Mouse (Mus musculus) hindbrain, embryonic 15.5 days (tissue): ENCODE results near the gene Fgfr2. TPM values are rescaled to one million over a fixed set of nuclear protein-coding genes. Genes with fewer than 3 reads are reported as not detected.
"Not testable (repeated sequence)": the region's sequence is repeated elsewhere in the genome, so short reads cannot be mapped to it uniquely, and the experiment has no call there.

Source experiments
- ATAC-seq: fragments of 200-750 bp; cut with Nextera tagmentation; 2 replicates; pipeline ENCODE4 v1.8.0; 2017; ENCODE audit warnings: low read depth, moderate number of reproducible peaks, moderate TSS enrichment; ENCODE audit not compliant: low FRiP score
- H3K27ac ChIP-seq: fragments of 300-500 bp; sonication (generic); replicated peaks from 2 replicates; pipeline ENCODE4 v1.5.1; 2015; ENCODE audit warnings: mild to moderate bottlenecking, inconsistent platforms
- H3K27me3 ChIP-seq: fragments of 300-500 bp; sonication (generic); 2 replicates; pipeline ENCODE4 v1.6.1; 2015; ENCODE audit warnings: control low read depth, inconsistent platforms
- H3K36me3 ChIP-seq: fragments of 300-500 bp; sonication (generic); 2 replicates; pipeline ENCODE4 v1.6.1; 2015; ENCODE audit warnings: control low read depth, inconsistent platforms
- H3K4me1 ChIP-seq: fragments of 300-500 bp; sonication (generic); replicated peaks from 2 replicates; pipeline ENCODE4 v1.6.1; 2015; ENCODE audit warnings: control low read depth, inconsistent platforms
- H3K4me2 ChIP-seq: fragments of 300-500 bp; sonication (generic); 2 replicates; pipeline ENCODE4 v1.6.1; 2015; ENCODE audit warnings: moderate library complexity, mild to moderate bottlenecking, inconsistent platforms
- H3K4me3 ChIP-seq: fragments of 300-500 bp; sonication (generic); 2 replicates; pipeline ENCODE4 v1.5.1; 2015; ENCODE audit warnings: mild to moderate bottlenecking, inconsistent platforms
- H3K9ac ChIP-seq: fragments of 300-500 bp; sonication (generic); 2 replicates; pipeline ENCODE4 v1.6.1; 2015; ENCODE audit warnings: inconsistent platforms
- H3K9me3 ChIP-seq: fragments of 300-500 bp; sonication (generic); 2 replicates; pipeline ENCODE4 v1.6.1; 2016; ENCODE audit warnings: control low read depth, inconsistent platforms
- WGBS: fragments of 180-500 bp; shearing (Covaris S2); methylation state at CpG from one replicate; pipeline ENCODE4 v1.1.7; 2015; 5-methylcytosine and 5-hydroxymethylcytosine counted together
- polyA plus RNA-seq: library from polyadenylated mRNA; unstranded; fragments of >200 nt; fragmentation: Nextera tagmentation; extraction: Ambion mirVana; gene quantifications from 2 replicates; pipeline ENCODE4 v1.2.1, GENCODE M21; 2015

Fgfr2 gene
- polyA plus RNA-seq, 1 experiment from 2014 or later: 28.5 TPM

DNA sequence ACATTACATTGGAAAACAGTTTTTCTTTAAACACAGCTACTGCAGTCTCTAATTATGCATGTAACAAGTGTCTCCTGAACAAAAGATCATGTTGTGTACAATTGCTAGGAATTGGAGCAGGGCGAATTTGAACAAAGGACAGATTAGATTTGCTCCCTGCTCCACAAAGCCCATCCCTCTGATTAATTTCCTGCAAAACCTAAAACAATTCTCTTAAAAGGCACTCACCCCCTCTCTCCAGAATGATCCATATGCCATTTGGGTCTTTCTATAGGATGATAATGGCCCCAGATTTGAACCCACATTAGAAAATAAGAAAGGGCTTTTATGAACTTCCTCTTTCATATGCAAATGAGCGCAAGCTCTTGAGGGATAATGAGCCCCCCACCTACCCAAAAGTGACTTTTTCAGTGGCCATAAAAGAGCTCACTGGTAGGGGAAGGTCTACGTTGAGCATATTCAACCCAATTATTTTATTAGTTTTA, 1658.0 kb downstream of the Fgfr2 start:
- 17% methylated on average over 3 of the region's 3 CpGs for WGBS
- H3K4me2 ChIP-seq: no peak overlapping the region
- H3K9me3 ChIP-seq: no peaks in the 10 kb centered on the region
- no peaks in the 10 kb centered on the region for H3K36me3 ChIP-seq
- H3K27ac ChIP-seq: no peak overlapping the region
- no peaks in the 10 kb centered on the region for H3K27me3 ChIP-seq
- peaks cover 7% of the 10 kb centered on the region; the same call in 1 of the 2 replicates for H3K4me1 ChIP-seq
- no peak overlapping the region for H3K9ac ChIP-seq
- H3K4me3 ChIP-seq: no peak overlapping the region
- ATAC-seq: no peak

DNA sequence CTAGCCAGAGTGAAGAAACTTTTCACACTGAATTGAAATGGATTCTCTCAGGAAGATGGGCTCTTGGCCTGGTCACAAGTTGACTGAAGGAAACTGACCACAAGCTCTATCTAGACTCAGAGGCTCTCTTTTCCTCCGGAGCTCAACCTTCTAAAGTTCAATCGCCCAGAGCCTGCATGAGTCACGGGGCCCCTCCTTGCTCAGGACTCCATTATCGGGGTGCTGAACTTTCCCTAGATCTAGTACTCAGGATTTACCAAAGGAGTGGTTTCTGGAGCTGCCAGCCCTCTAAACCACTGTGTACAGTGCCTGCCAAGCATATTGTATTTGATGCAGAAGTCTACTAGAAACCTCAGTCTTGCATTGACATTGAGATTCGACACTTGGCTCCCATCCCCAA, 1666.4 kb downstream of the Fgfr2 start:
- no peak for ATAC-seq
- no peaks in the 10 kb centered on the region for H3K9me3 ChIP-seq
- no peak overlapping the region for H3K4me2 ChIP-seq
- no peak overlapping the region for H3K27ac ChIP-seq
- H3K4me3 ChIP-seq: no peak overlapping the region
- no peaks in the 10 kb centered on the region for H3K36me3 ChIP-seq
- H3K4me1 ChIP-seq: no peaks in the 10 kb centered on the region
- H3K9ac ChIP-seq: no peak overlapping the region
- H3K27me3 ChIP-seq: no peaks in the 10 kb centered on the region
- 93% methylated on average over 5 of the region's 5 CpGs for WGBS

DNA sequence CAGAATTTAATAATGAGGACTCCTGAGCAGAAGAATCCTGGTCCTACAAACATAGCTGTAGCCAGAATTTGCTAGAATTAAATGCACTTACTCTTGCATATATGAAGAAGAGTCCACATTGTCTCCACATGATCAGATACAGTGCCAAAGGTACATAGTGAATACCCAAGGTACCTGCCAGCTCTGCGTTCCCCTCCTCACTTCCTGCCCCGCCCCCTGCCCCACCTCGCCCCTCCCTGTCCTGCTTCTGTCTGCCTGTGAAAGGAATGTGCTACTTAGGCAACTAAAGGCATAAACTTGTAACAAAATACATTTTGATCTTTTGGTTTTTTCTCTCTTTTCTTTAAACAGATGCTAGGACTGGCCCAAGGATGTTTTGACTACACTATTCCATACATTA, 1686.1 kb downstream of the Fgfr2 start:
- ATAC-seq: no peak
- Histone ChIP-seq H3K27me3 (no peaks in the 10 kb centered on the region), H3K9me3 (no peaks in the 10 kb centered on the region), H3K4me1 (no peaks in the 10 kb centered on the region), H3K9ac (no peak overlapping the region), H3K36me3 (peaks cover 17% of the 10 kb centered on the region; the same call in 1 of the 2 replicates), H3K4me2 (no peak overlapping the region), H3K27ac (no peak overlapping the region), H3K4me3 (no peak overlapping the region)
- 79% methylated on average over 3 of the region's 3 CpGs for WGBS

DNA sequence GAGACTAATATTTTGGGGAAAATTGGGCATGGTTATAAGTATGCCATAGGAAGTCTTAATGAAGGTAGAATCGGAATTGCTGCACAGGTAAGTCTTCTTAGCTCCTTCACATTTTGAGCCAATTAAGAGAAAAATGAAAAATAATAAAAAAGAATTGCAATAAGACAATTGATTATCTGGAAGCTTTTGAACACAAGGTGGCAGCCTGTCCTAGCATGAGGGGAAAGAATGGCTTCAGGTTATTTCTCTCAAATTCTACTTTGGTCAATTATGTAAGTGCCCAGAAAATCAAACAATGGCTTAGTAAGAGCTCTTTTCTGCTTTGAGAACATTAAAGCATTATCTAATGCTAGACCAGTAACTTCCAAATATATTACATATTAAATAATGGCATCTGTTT, 1688.9 kb downstream of the Fgfr2 start:
- Histone ChIP-seq H3K27me3 (no peaks in the 10 kb centered on the region), H3K4me1 (no peaks in the 10 kb centered on the region), H3K27ac (no peak overlapping the region), H3K9me3 (no peaks in the 10 kb centered on the region), H3K4me3 (no peak overlapping the region), H3K4me2 (no peak overlapping the region), H3K9ac (no peak overlapping the region), H3K36me3 (peaks cover 30% of the 10 kb centered on the region)
- ATAC-seq: no peak
- 83% methylated on average over 1 of the region's 1 CpGs for WGBS

DNA sequence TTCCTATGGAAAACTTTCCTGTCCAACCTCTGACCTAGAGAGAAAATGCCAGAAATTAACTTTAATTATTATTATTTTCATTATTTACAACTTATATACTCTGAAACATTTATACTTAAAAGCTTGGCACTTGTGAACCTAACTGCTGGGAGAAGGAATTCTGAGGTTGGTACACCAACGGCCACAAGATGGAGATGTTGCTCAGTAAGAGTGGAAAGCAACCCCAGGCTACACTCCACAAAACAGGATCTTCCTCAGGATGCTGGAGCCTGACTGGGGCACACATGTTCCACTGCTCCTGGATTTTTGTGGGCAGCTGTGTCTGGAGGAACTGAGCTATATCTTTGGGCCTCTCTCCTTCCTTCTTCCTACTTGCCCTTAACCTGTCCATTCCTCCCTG, 1690.9 kb downstream of the Fgfr2 start:
- Histone ChIP-seq H3K4me2 (no peak overlapping the region), H3K27me3 (no peaks in the 10 kb centered on the region), H3K9me3 (no peaks in the 10 kb centered on the region), H3K4me1 (no peaks in the 10 kb centered on the region), H3K27ac (no peak overlapping the region), H3K4me3 (no peak overlapping the region), H3K9ac (no peak overlapping the region), H3K36me3 (peaks cover 38% of the 10 kb centered on the region)
- peak; percentile 38; the same call in 1 of the 2 replicates for ATAC-seq
- 18% methylated on average over 1 of the region's 1 CpGs for WGBS

DNA sequence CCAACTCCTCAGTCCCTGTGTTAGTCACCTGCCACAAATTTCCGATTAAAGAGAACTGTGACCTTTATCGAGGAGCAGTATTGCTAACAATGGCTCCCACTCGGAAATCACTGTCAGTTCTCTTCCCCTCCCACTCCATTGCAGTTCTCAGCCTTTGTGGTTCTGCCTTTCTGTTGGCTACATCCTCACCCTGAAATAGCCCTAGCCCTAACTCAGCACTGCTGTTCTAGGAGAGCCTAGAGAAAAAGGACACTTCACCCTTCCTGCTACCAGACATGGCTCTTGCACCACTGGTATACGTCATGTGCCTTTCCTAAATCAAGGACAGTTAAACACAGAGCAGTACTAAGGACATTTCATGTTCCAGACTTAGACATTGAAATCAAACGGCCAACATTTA, 1695.8 kb downstream of the Fgfr2 start:
- H3K4me2 ChIP-seq: no peak overlapping the region
- WGBS: 89% methylated on average over 5 of the region's 5 CpGs
- H3K9ac ChIP-seq: no peak overlapping the region
- H3K36me3 ChIP-seq: peaks cover 46% of the 10 kb centered on the region
- H3K4me3 ChIP-seq: no peak overlapping the region
- no peaks in the 10 kb centered on the region for H3K27me3 ChIP-seq
- ATAC-seq: no peak
- H3K4me1 ChIP-seq: no peaks in the 10 kb centered on the region
- no peak overlapping the region for H3K27ac ChIP-seq
- no peaks in the 10 kb centered on the region for H3K9me3 ChIP-seq

DNA sequence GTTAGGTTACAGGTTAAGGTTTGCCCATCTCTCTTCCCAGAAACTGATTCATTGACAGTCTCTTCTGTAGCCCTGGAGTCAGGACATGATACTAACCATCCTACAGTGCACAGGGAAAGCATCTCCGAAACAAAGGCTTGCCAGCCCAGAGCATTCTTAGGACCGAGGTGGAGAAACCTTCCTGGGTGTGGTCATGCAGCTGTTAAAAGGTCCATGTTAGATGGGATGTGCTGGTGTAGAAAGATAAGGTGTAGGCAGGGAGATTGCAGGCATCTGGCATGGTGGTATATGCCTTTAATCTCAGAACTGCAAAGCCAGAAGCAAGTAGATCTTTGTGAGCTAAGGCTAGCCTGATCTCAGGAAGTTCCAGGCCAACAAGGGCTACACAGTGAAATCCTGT, 1698.2 kb downstream of the Fgfr2 start:
- Histone ChIP-seq H3K27me3 (no peaks in the 10 kb centered on the region), H3K4me1 (no peaks in the 10 kb centered on the region), H3K9ac (no peak overlapping the region), H3K36me3 (peaks cover 30% of the 10 kb centered on the region), H3K27ac (no peak overlapping the region), H3K9me3 (no peaks in the 10 kb centered on the region), H3K4me3 (no peak overlapping the region), H3K4me2 (no peak overlapping the region)
- ATAC-seq: no peak
- WGBS: 84% methylated on average over 2 of the region's 2 CpGs

DNA sequence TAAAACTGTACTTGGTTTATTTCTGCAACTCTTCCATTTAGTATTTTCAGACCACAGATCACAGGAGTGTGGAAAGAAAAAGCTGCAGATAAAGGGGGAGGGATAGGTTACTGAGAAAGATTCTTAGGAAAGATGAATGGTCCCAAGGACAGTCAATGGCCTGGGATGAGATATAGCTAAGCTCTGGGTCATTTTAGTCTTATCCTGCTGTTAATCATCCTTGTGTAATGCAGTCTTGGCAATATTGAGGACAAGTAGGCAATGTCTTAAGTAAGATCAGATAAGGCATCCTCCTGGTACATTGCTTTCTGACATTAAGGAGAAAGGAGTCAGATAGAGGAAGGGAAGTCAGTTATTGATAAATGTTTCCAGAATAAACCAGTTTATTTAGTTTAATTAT, 1705.5 kb downstream of the Fgfr2 start:
- no peak overlapping the region for H3K9ac ChIP-seq
- no peaks in the 10 kb centered on the region for H3K27me3 ChIP-seq
- no peak for ATAC-seq

DNA sequence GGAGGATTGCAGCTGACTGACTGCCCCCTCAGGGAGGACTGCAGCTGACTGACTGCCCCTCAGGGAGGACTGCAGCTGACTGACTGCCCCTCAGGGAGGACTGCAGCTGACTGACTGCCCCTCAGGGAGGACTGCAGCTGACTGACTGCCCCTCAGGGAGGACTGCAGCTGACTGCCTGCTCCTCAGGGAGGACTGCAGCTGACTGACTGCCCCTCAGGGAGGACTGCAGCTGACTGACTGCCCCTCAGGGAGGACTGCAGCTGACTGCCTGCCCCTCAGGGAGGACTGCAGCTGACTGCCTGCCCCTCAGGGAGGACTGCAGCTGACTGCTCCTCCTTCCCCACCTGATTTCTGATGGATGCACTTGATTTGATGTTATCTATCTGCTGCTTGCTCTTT, 1706.4 kb downstream of the Fgfr2 start:
- not testable (repeated sequence) for H3K27ac ChIP-seq, H3K4me3 ChIP-seq, H3K36me3 ChIP-seq, H3K9me3 ChIP-seq, H3K9ac ChIP-seq, H3K4me1 ChIP-seq, H3K27me3 ChIP-seq, ATAC-seq, H3K4me2 ChIP-seq

More for the DNA sequence above, 1705.5 kb downstream of the Fgfr2 start:
- no peak overlapping the region for H3K27ac ChIP-seq
- peaks cover under 1% of the 10 kb centered on the region; the same call in 1 of the 2 replicates for H3K4me1 ChIP-seq
- no peak overlapping the region for H3K4me3 ChIP-seq
- no peaks in the 10 kb centered on the region for H3K36me3 ChIP-seq
- no peaks in the 10 kb centered on the region for H3K9me3 ChIP-seq
- no peak overlapping the region for H3K4me2 ChIP-seq

DNA sequence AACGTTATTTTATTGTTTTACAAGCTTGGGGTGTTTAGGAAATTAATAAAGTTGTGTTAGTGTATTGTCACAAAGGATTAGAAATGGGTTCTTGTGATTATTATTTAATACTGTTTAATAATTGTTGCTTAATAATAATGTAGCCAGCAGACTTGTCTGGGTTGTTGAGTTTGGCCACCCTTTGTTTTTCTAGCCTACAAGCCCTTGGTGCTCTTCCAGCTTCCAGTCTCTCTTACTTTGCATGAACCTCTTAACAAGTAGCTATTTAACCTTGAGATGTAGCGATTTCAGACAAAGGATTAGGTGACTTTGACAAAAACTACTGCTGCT, 1711.2 kb downstream of the Fgfr2 start:
- Histone ChIP-seq H3K4me3 (peak overlapping the region; percentile 99), H3K9ac (no peak overlapping the region), H3K9me3 (no peaks in the 10 kb centered on the region), H3K4me2 (peak overlapping the region; percentile 77), H3K4me1 (peaks cover 36% of the 10 kb centered on the region), H3K27me3 (no peaks in the 10 kb centered on the region), H3K36me3 (no peaks in the 10 kb centered on the region), H3K27ac (no peak overlapping the region)
- 72% methylated on average over 2 of the region's 2 CpGs for WGBS
- no peak for ATAC-seq

DNA sequence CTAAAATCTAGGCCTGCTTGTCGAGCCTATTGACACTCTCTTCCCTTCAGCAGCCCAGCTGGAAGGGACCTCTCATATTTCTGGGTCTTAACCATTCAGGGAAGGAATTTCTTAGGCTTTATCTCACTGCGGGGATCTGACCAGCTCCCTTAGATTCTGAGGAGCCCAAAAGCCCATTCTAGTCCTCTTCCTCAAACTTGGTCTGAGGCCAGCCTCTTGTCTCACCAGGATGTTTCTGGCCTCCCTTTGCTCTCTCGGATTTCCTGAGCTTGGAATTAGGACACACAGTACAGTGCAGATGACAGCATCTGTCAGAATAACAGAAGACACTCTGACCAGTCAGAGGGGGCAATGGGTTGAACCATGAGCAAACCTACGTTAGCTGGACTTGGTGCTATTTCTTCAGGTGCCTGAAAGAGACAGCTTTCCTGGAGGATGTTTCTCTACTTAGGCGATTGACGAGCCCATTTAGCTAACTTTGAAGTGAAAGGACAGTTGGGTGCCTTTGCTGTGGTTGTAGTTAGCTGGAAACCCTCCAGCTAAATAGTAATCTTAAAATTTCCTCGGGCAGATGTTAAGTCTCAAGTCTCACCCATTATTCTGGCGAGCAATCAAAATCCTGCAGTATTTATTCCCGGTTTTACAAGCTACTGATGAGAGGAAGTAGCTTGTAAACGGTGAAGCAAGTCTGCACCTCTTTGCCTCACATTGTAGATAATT, 1711.8 kb downstream of the Fgfr2 start:
- no peak for ATAC-seq
- Histone ChIP-seq H3K4me2 (peak overlapping the region; percentile 77), H3K27ac (no peak overlapping the region; the same call in 1 of the 2 replicates), H3K4me1 (peaks cover 36% of the 10 kb centered on the region), H3K4me3 (peak overlapping the region; percentile 99), H3K27me3 (no peaks in the 10 kb centered on the region), H3K36me3 (no peaks in the 10 kb centered on the region), H3K9me3 (no peaks in the 10 kb centered on the region), H3K9ac (peak overlapping the region; percentile 95)
- WGBS: 59% methylated on average over 10 of the region's 10 CpGs

DNA sequence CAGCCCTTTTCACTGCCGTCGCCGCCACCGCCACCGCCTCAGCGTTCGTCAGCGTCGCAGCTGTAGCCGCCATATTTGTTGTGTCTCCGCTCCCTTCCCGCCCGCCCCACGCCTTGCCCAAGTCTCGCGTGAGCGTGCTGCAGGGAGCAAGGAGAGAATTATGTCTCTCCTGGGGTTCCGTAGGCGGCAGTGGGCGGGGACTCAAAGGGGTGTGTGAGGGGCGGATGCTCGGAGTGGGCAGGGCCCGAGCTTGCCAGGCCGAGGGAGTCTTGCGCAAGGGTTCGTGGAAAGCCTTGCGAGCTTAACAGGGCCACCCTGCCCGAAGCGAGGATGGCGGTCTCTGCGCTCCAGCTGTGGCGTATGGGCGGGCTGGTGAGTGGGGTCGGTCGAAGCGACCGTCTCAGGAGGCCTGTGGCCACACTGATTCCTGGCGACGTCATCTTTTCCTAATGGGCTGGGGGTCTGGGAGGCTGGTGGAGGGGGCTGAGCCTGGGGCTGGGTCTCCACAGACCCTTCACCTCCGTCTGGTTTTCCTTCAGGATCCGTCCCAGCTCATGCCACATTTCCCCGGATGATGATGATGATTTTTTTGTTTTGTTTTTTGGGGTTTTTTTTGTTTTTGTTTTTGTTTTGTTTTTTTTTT, 1712.6 kb downstream of the Fgfr2 start, which contains the start of the genes Ikzf5 and Acadsb:
Gene Ikzf5 (minus strand): TSS at position 106 of the 643 bp plus-strand sequence.
Gene Acadsb (plus strand): TSS at position 186 of the 643 bp plus-strand sequence.
- Histone ChIP-seq H3K4me3 (peak within 1 kb of the TSS; percentile 99), H3K36me3 (no peaks in the 10 kb centered on the region), H3K27ac (peak within 1 kb of the TSS; percentile 82), H3K9me3 (no peaks in the 10 kb centered on the region), H3K4me2 (peak within 1 kb of the TSS; percentile 77), H3K27me3 (no peaks in the 10 kb centered on the region), H3K9ac (peak within 1 kb of the TSS; percentile 95), H3K4me1 (peaks cover 36% of the 10 kb centered on the region)
- ATAC-seq: peak; percentile 98
- WGBS: under 1% methylated on average over 42 of the region's 42 CpGs
